Mouse (Mus musculus): Measurements from ENCODE around the gene Ruvbl1.

DNA sequence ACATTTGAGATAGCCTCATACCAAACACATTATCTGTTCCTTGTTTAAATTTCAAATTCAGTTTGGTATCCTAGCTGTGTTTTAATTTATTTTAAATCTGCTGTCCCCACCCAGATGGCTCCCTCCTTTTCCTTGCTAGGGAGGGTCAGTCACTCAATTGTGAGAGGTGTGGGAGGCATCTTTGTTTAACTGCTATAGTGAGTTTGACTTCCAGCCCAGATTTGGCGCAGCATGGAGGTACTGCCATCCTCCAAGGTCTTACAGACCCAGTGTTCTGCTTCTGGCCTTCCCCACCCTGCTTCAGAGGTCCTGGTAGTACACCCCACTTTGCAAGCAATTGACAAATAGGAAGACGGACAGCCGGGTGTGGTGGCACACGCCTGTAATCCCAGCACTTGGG is 58.8 kb downstream of the Ruvbl1 start:
- TF ChIP-seq CTCF (IDR thresholded peaks at IDR 0.05; ENCODE audit: low read depth) (no peak), EP300 (optimal IDR thresholded peaks at IDR 0.05) (no peak)
